Mouse (Mus musculus) cerebellum, adult 2 months (tissue): ENCODE measurements around the gene Prm1.

Experiments used
- CTCF ChIP-seq: fragments of 200-500 bp; IDR thresholded peaks from 2 replicates; pipeline ENCODE4 v1.5.1; 2011; ENCODE audit warnings: low read depth, mild to moderate bottlenecking, control low read depth, low read length, moderate library complexity, borderline replicate concordance; ENCODE audit not compliant: insufficient read depth
- POLR2A ChIP-seq: fragments of 200-500 bp; IDR thresholded peaks from 2 replicates; pipeline ENCODE4 v1.6.1; 2011; ENCODE audit warnings: low read length, control low read depth, borderline replicate concordance; ENCODE audit not compliant: insufficient read depth

DNA sequence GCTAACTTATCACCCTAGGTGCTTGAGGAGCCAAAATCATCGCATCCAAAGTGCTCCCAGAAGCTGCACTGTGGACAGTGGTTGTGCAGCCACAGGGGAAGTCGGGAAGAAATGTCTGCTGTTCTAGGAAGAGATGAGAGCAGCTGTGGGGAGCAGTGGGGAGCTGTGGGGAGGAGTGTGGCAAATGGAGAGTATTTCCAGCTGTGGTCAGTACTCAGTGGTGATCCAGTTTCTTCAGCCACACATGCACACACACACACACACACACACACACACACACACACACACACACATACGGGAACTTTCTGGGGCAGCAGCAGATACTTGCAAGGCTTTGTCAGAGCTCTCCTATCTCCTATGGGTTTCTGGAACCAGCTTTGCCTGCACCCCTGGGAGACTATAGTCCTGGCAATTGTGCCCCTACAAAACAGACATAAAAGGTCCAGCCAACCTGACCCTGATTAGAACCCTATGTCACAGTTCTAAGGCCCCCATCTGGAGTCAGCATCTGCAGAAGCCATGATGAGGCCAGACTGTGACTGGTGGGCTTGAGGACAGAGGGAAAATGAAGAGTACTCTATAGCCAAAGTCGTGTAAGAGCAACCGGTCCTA lies 43.0 kb downstream of the Prm1 start:
- TF ChIP-seq CTCF, result no peak
- no peak for TF ChIP-seq POLR2A
